Comparison of ENCODE assay signal across 8 mouse cellular contexts in the genomic region with DNA sequence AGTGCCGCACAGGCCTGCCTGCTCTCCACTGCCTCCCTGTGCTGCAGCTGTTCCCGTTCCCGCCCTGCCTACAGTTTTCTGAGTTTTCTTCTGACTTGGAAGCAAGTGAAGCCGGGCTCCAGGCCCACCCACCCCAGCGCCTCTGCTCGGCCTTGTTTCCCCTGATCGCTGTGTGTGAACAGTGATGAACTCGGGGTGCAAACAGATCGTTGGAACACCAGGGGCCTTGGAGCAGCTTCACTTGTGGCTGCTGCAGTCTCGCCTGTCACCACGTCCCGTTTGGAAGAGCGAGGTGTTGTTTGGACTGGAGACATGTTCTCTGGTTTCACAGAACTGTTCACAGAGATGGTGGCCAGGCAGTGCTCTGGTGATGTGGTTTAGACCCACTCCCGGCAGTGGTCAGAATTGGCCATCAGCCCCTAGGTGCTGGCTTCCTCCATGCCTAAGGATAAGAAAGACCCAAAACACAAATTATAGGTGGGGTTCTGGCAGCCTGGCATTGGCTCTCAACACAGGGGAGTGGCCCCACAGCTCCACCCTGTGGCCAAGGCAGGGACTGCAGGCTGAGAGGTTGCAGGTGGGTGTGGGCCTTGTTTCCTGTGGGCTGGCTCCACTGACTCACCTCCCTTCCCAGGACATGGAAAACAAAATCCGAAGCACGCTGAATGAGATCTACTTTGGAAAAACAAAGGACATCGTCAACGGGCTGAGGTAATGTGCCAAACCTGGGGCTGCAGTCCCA. TPM values are rescaled to one million over a fixed set of nuclear protein-coding genes. Genes with fewer than 3 reads are reported as not detected.
A peak's percentile ranks its signal among the peaks of the same experiment; 100 is the strongest.
DNase-seq lines count a peak whose midpoint lies in the region; ATAC-seq and TF ChIP-seq lines count a peak whose summit lies in the region.

No protein-coding gene starts in this region.

- H3K4me2 ChIP-seq in neural tube, embryonic 15.5 days = no peak overlapping the region
- H3K4me2 ChIP-seq in kidney, postnatal 0 days (ENCODE audit: low read length) = no peak overlapping the region

- H3K36me3 ChIP-seq in neural tube, embryonic 15.5 days = peaks cover 41% of the 10 kb centered on the region
- peaks cover 55% of the 10 kb centered on the region for H3K36me3 ChIP-seq in kidney, postnatal 0 days (ENCODE audit: insufficient read depth, low read length)
- H3K36me3 ChIP-seq in liver, adult 2 months (ENCODE audit: control insufficient read depth, insufficient read depth, low read length) = no peaks in the 10 kb centered on the region; the same call in 1 of the 2 replicates

- WGBS in neural tube, embryonic 15.5 days = 85% methylated on average over 18 of the region's 18 CpGs
- WGBS in kidney, postnatal 0 days = 63% methylated on average over 18 of the region's 18 CpGs
- WGBS in liver, adult 2 months = 74% methylated on average over 18 of the region's 18 CpGs

- H3K9me3 ChIP-seq in neural tube, embryonic 15.5 days (replicated peaks) = no peaks in the 10 kb centered on the region
- no peaks in the 10 kb centered on the region for H3K9me3 ChIP-seq in kidney, postnatal 0 days (replicated peaks; ENCODE audit: low read length)

- H3K9ac ChIP-seq in neural tube, embryonic 15.5 days (replicated peaks) = no peak overlapping the region
- no peak overlapping the region for H3K9ac ChIP-seq in kidney, postnatal 0 days (ENCODE audit: low read depth, low read length)
- H3K9ac ChIP-seq in liver, adult 2 months (ENCODE audit: low read depth, low read length) = no peak overlapping the region

- TF ChIP-seq CTCF in kidney, postnatal 0 days (IDR thresholded peaks at IDR 0.05; ENCODE audit: low read depth) = peak; percentile 95
- TF ChIP-seq CTCF in liver, adult 2 months (IDR thresholded peaks at IDR 0.05; ENCODE audit: low read depth, low read length) = peak; percentile 96

- no peak overlapping the region for H3K4me3 ChIP-seq in neural tube, embryonic 15.5 days (replicated peaks)
- H3K4me3 ChIP-seq in kidney, postnatal 0 days (replicated peaks; ENCODE audit: low read depth, low read length) = no peak overlapping the region
- no peak overlapping the region for H3K4me3 ChIP-seq in liver, adult 2 months (ENCODE audit: insufficient read depth, low read depth, low read length)

- ATAC-seq in neural tube, embryonic 15.5 days (ENCODE audit: low FRiP score) = no peak
- 0 out of 2 replicates have a peak, but pooled peaks have one; percentile 12 for ATAC-seq in kidney, postnatal 0 days (replicated peaks; ENCODE audit: low FRiP score, low read depth)

- H3K79me2 ChIP-seq in liver, adult 2 months (ENCODE audit: control insufficient read depth, insufficient read depth, low read length) = no peaks in the 10 kb centered on the region

- peaks cover 13% of the 10 kb centered on the region for H3K4me1 ChIP-seq in neural tube, embryonic 15.5 days
- H3K4me1 ChIP-seq in kidney, postnatal 0 days (replicated peaks; ENCODE audit: insufficient read depth, low read length) = peaks cover 14% of the 10 kb centered on the region
- H3K4me1 ChIP-seq in liver, adult 2 months (ENCODE audit: control insufficient read depth, insufficient read depth, low read length) = no peaks in the 10 kb centered on the region

- TF ChIP-seq POLR2A in liver, adult 2 months (IDR thresholded peaks at IDR 0.05; ENCODE audit: extremely low read depth, insufficient read depth, low read length) = no peak

- H3K27ac ChIP-seq in neural tube, embryonic 15.5 days (replicated peaks) = no peak overlapping the region
- no peak overlapping the region for H3K27ac ChIP-seq in kidney, postnatal 0 days
- no peak overlapping the region for H3K27ac ChIP-seq in liver, adult 2 months (replicated peaks; ENCODE audit: insufficient read depth, low read depth, low read length)

- peak; percentile 86 for DNase-seq in neural tube, embryonic 10.5 days (ENCODE audit: extremely low spot score, low spot score)
- peak; percentile 79 for DNase-seq in cerebellum, adult 9-11 months
- DNase-seq in gastrocnemius, postnatal 10 days = peak; percentile 90
- peak; percentile 81 for DNase-seq in kidney, postnatal 0 days (ENCODE audit: low spot score)
- no peak for DNase-seq in liver, adult 2 months (ENCODE audit: extremely low read depth, low read depth, low spot score)
- peak; percentile 86 for DNase-seq in ovary, postnatal 14 days (ENCODE audit: low spot score)
- DNase-seq in thymus, postnatal 10 days (ENCODE audit: low spot score in 2 of 2) = peak; percentile 62 to 89

- H3K27me3 ChIP-seq in neural tube, embryonic 15.5 days (replicated peaks) = no peaks in the 10 kb centered on the region
- H3K27me3 ChIP-seq in kidney, postnatal 0 days (ENCODE audit: insufficient read depth, low read length) = no peaks in the 10 kb centered on the region
- no peaks in the 10 kb centered on the region for H3K27me3 ChIP-seq in liver, adult 2 months (ENCODE audit: control insufficient read depth, insufficient read depth, low read length)

RNA-seq across cellular contexts. Expression of gene Pqlc2, which starts 23.2 kb away (rescaled TPM):
- polyA plus RNA-seq in neural tube, embryonic 15.5 days (2015; fragmentation: Nextera tagmentation; extraction: Ambion mirVana) = 14.0 and 14.1 TPM in 2 replicates
- 1 to 10 TPM; 4.9 to 5.6 TPM for total RNA-seq in gastrocnemius, postnatal 10 days (2021)
- 21.3 and 24.0 TPM in 2 replicates for polyA plus RNA-seq in kidney, postnatal 0 days (2015; fragmentation: Nextera tagmentation; extraction: Ambion mirVana)
- total RNA-seq in liver, adult 2 months (2014; rRNA removed) = 6.1 and 13.0 TPM in 2 replicates
- 37.2 and 42.8 TPM in 2 replicates for polyA plus RNA-seq in liver, adult 2 months (2012; rRNA removed)

RNA-seq across cellular contexts. Expression of gene Akr7a5, which starts 23.3 kb away (rescaled TPM):
- 64.4 and 78.1 TPM in 2 replicates for polyA plus RNA-seq in neural tube, embryonic 15.5 days (2015; fragmentation: Nextera tagmentation; extraction: Ambion mirVana)
- total RNA-seq in gastrocnemius, postnatal 10 days (2021) = 10 to 100 TPM; 32.7 to 36.9 TPM
- 220 and 232 TPM in 2 replicates for polyA plus RNA-seq in kidney, postnatal 0 days (2015; fragmentation: Nextera tagmentation; extraction: Ambion mirVana)
- total RNA-seq in liver, adult 2 months (2014; rRNA removed) = 142 and 183 TPM in 2 replicates
- 144 and 155 TPM in 2 replicates for polyA plus RNA-seq in liver, adult 2 months (2012; rRNA removed)
